Mouse (Mus musculus): ENCODE data around the gene Ptprm. TPM values are rescaled to one million over a fixed set of nuclear protein-coding genes. Genes with fewer than 3 reads are reported as not detected.

Gene Ptprm
- polyA plus RNA-seq, 1 experiment from 2014 or later = 35.9 TPM

- Histone ChIP-seq H3K9ac (replicated peaks; ENCODE audit: low read depth) (no peak overlapping the region), H3K9me3 (ENCODE audit: low read length) (no peaks in the 10 kb centered on the region), H3K4me1 (ENCODE audit: insufficient read depth, low read depth, low read length) (no peaks in the 10 kb centered on the region), H3K27ac (ENCODE audit: low read length) (no peak overlapping the region), H3K36me3 (ENCODE audit: insufficient read depth, low read length) (no peaks in the 10 kb centered on the region), H3K4me2 (replicated peaks; ENCODE audit: low read depth, low read length) (no peak overlapping the region), H3K27me3 (replicated peaks; ENCODE audit: insufficient read depth, low read length) (no peaks in the 10 kb centered on the region), H3K4me3 (ENCODE audit: low read depth, low read length) (no peak overlapping the region)
- DNase-seq (ENCODE audit: low spot score) (no peak), ATAC-seq (no peak)
- TF ChIP-seq CTCF (IDR thresholded peaks at IDR 0.05) = no peak
- TF ChIP-seq EP300 (IDR thresholded peaks at IDR 0.05) = no peak
- 89% methylated on average over 5 of the region's 5 CpGs for WGBS
These were observed 14.7 kb downstream of the Ptprm start for GRCm38 (mm10) chr17:67339569-67339968.

GRCm38 (mm10) chr17:67334310-67334709 is 19.9 kb downstream of the Ptprm start:
- Histone ChIP-seq H3K27ac (ENCODE audit: low read length) (no peak overlapping the region), H3K9ac (replicated peaks; ENCODE audit: low read depth) (no peak overlapping the region), H3K9me3 (ENCODE audit: low read length) (no peaks in the 10 kb centered on the region), H3K27me3 (replicated peaks; ENCODE audit: insufficient read depth, low read length) (no peaks in the 10 kb centered on the region), H3K4me2 (replicated peaks; ENCODE audit: low read depth, low read length) (no peak overlapping the region), H3K4me1 (ENCODE audit: insufficient read depth, low read depth, low read length) (no peaks in the 10 kb centered on the region), H3K36me3 (ENCODE audit: insufficient read depth, low read length) (no peaks in the 10 kb centered on the region), H3K4me3 (ENCODE audit: low read depth, low read length) (no peak overlapping the region)
- DNase-seq (ENCODE audit: low spot score) (no peak), ATAC-seq (no peak)
- 61% methylated on average over 3 of the region's 3 CpGs for WGBS
- TF ChIP-seq EP300 (IDR thresholded peaks at IDR 0.05) = no peak

- TF ChIP-seq CTCF (IDR thresholded peaks at IDR 0.05) (no peak), EP300 (IDR thresholded peaks at IDR 0.05) (no peak)
- H3K36me3 ChIP-seq (ENCODE audit: insufficient read depth, low read length) = no peaks in the 10 kb centered on the region
- 41% methylated on average over 4 of the region's 4 CpGs for WGBS
- no peaks in the 10 kb centered on the region for H3K4me1 ChIP-seq (ENCODE audit: insufficient read depth, low read depth, low read length)
- no peak overlapping the region for H3K9ac ChIP-seq (replicated peaks; ENCODE audit: low read depth)
- DNase-seq (ENCODE audit: low spot score) = no peak
- no peaks in the 10 kb centered on the region for H3K9me3 ChIP-seq (ENCODE audit: low read length)
- H3K27ac ChIP-seq (ENCODE audit: low read length) = no peak overlapping the region
- no peak for ATAC-seq
- H3K4me2 ChIP-seq (replicated peaks; ENCODE audit: low read depth, low read length) = no peak overlapping the region
- H3K27me3 ChIP-seq (replicated peaks; ENCODE audit: insufficient read depth, low read length) = no peaks in the 10 kb centered on the region
- no peak overlapping the region for H3K4me3 ChIP-seq (ENCODE audit: low read depth, low read length)
These were observed 24.8 kb downstream of the Ptprm start for GRCm38 (mm10) chr17:67329435-67329834.

GRCm38 (mm10) chr17:67324499-67324832 is 29.8 kb downstream of the Ptprm start:
- H3K4me2 ChIP-seq (replicated peaks; ENCODE audit: low read depth, low read length) = no peak overlapping the region

GRCm38 (mm10) chr17:67323777-67324498 is 30.3 kb downstream of the Ptprm start:
- H3K27me3 ChIP-seq (replicated peaks; ENCODE audit: insufficient read depth, low read length) = no peaks in the 10 kb centered on the region
- WGBS = 47% methylated on average over 11 of the region's 11 CpGs
- DNase-seq (ENCODE audit: low spot score) (no peak), ATAC-seq (no peak)
- H3K9ac ChIP-seq (replicated peaks; ENCODE audit: low read depth) = no peak overlapping the region
- H3K4me1 ChIP-seq (ENCODE audit: insufficient read depth, low read depth, low read length) = no peaks in the 10 kb centered on the region; the same call in 1 of the 2 replicates
- H3K36me3 ChIP-seq (ENCODE audit: insufficient read depth, low read length) = no peaks in the 10 kb centered on the region
- H3K4me2 ChIP-seq (replicated peaks; ENCODE audit: low read depth, low read length) = no peak overlapping the region
- no peak overlapping the region for H3K27ac ChIP-seq (ENCODE audit: low read length)
- no peaks in the 10 kb centered on the region for H3K9me3 ChIP-seq (ENCODE audit: low read length)
- no peak for TF ChIP-seq EP300 (IDR thresholded peaks at IDR 0.05)
- no peak for TF ChIP-seq CTCF (IDR thresholded peaks at IDR 0.05)
- no peak overlapping the region for H3K4me3 ChIP-seq (ENCODE audit: low read depth, low read length)

More at GRCm38 (mm10) chr17:67324499-67324832, 29.8 kb downstream of the Ptprm start:
- no peak for TF ChIP-seq CTCF (IDR thresholded peaks at IDR 0.05)
- TF ChIP-seq EP300 (IDR thresholded peaks at IDR 0.05) = no peak
- H3K36me3 ChIP-seq (ENCODE audit: insufficient read depth, low read length) = no peaks in the 10 kb centered on the region
- no peak overlapping the region for H3K27ac ChIP-seq (ENCODE audit: low read length)
- ATAC-seq = no peak
- no peaks in the 10 kb centered on the region for H3K9me3 ChIP-seq (ENCODE audit: low read length)
- DNase-seq (ENCODE audit: low spot score) = no peak
- H3K4me1 ChIP-seq (ENCODE audit: insufficient read depth, low read depth, low read length) = no peaks in the 10 kb centered on the region; the same call in 1 of the 2 replicates
- 38% methylated on average over 1 of the region's 1 CpGs for WGBS
- H3K4me3 ChIP-seq (ENCODE audit: low read depth, low read length) = no peak overlapping the region
- no peak overlapping the region for H3K9ac ChIP-seq (replicated peaks; ENCODE audit: low read depth)
- H3K27me3 ChIP-seq (replicated peaks; ENCODE audit: insufficient read depth, low read length) = no peaks in the 10 kb centered on the region

GRCm38 (mm10) chr17:67314491-67315205 is 39.6 kb downstream of the Ptprm start:
- H3K9ac ChIP-seq (replicated peaks; ENCODE audit: low read depth) = no peak overlapping the region
- H3K36me3 ChIP-seq (ENCODE audit: insufficient read depth, low read length) = no peaks in the 10 kb centered on the region
- ATAC-seq (peak; percentile 92), DNase-seq (ENCODE audit: low spot score) (peak; percentile 84)
- no peaks in the 10 kb centered on the region for H3K27me3 ChIP-seq (replicated peaks; ENCODE audit: insufficient read depth, low read length)
- TF ChIP-seq EP300 (IDR thresholded peaks at IDR 0.05) = peak; percentile 88
- no peak for TF ChIP-seq CTCF (IDR thresholded peaks at IDR 0.05)
- no peak overlapping the region for H3K4me3 ChIP-seq (ENCODE audit: low read depth, low read length)
- peaks cover 6% of the 10 kb centered on the region; the same call in 1 of the 2 replicates for H3K4me1 ChIP-seq (ENCODE audit: insufficient read depth, low read depth, low read length)
- H3K9me3 ChIP-seq (ENCODE audit: low read length) = no peaks in the 10 kb centered on the region
- H3K27ac ChIP-seq (ENCODE audit: low read length) = peak overlapping the region; percentile 71
- WGBS = 40% methylated on average over 4 of the region's 4 CpGs
- no peak overlapping the region for H3K4me2 ChIP-seq (replicated peaks; ENCODE audit: low read depth, low read length)
